Mouse (Mus musculus) liver, adult 2 months (tissue): ENCODE measurements at regions not wholly inside any gene's neighbourhood (a gene's known extent, or its start where the extent isn't known, plus 50 kb on each side); places are given as distances from the start of the nearest gene placed in this dataset.

Experiments
- CTCF ChIP-seq: fragments of 200-500 bp; IDR thresholded peaks from 2 replicates; pipeline ENCODE4 v1.5.1; 2011; ENCODE audit warnings: low read depth, low read length, control low read depth
- POLR2A ChIP-seq: fragments of 200-500 bp; IDR thresholded peaks from 2 replicates; pipeline ENCODE4 v1.6.1; 2011; ENCODE audit warnings: low read length, control low read depth; ENCODE audit not compliant: insufficient read depth; ENCODE audit errors: extremely low read depth

DNA sequence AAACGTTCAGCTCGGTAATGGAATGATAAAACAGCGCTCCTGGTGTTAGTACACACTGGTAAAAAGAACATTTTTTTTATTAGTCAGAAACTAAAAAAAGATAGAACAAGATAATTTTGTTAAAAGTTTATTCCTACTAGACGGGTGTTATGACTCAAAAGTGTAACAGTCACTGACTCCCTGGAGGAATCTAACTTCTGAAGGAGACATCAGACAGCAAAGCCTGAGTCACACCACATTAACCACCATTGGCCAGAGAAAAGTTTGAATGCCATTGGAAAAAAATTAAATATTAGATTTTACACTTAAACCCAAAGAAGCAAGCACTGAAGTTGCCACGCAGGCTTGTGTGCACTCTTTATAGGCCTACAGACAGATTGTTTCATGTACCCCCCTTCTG is 205.3 kb downstream of the Nedd1 start:
- TF ChIP-seq CTCF = no peak
- no peak for TF ChIP-seq POLR2A
